Mouse (Mus musculus) forebrain, embryonic 11.5 days (tissue): Measurements from ENCODE around the gene Grik3. TPM values are rescaled to one million over a fixed set of nuclear protein-coding genes. Genes with fewer than 3 reads are reported as not detected.
A peak's percentile ranks its signal among the peaks of the same experiment; 100 is the strongest.

Source experiments
- ATAC-seq: fragments of 200-750 bp; cut with Nextera tagmentation; replicated peaks from 2 replicates; pipeline ENCODE4 v1.8.0; 2017; ENCODE audit warnings: moderate TSS enrichment; ENCODE audit not compliant: low FRiP score
- DNase-seq: peaks from one replicate; pipeline ENCODE4 v3.0.0-alpha.2; 2017; ENCODE audit warnings: low spot score
- H3K27ac ChIP-seq: fragments of 300-500 bp; sonication (generic); 2 replicates; pipeline ENCODE4 v1.5.1; 2014; ENCODE audit warnings: low read depth, low read length
- H3K27me3 ChIP-seq: fragments of 300-500 bp; sonication (generic); 2 replicates; pipeline ENCODE4 v1.6.1; 2014; ENCODE audit warnings: mild to moderate bottlenecking, low read length, mixed read lengths; ENCODE audit not compliant: control insufficient read depth, insufficient read depth
- H3K36me3 ChIP-seq: fragments of 300-500 bp; sonication (generic); 2 replicates; pipeline ENCODE4 v1.6.1; 2014; ENCODE audit warnings: mild to moderate bottlenecking, low read length, moderate library complexity, mixed read lengths; ENCODE audit not compliant: control insufficient read depth, insufficient read depth
- H3K4me1 ChIP-seq: fragments of 300-500 bp; sonication (generic); replicated peaks from 2 replicates; pipeline ENCODE4 v1.6.1; 2014; ENCODE audit warnings: low read length, mixed read lengths; ENCODE audit not compliant: control insufficient read depth, insufficient read depth
- H3K4me2 ChIP-seq: fragments of 300-500 bp; sonication (generic); 2 replicates; pipeline ENCODE4 v1.6.1; 2014; ENCODE audit warnings: low read depth, mild to moderate bottlenecking, low read length, moderate library complexity, mixed read lengths; ENCODE audit not compliant: severe bottlenecking
- H3K4me3 ChIP-seq: fragments of 300-500 bp; sonication (generic); 2 replicates; pipeline ENCODE4 v1.5.1; 2014; ENCODE audit warnings: low read depth, low read length
- H3K9ac ChIP-seq: fragments of 300-500 bp; sonication (generic); 2 replicates; pipeline ENCODE4 v1.6.1; 2014; ENCODE audit warnings: low read length
- H3K9me3 ChIP-seq: fragments of 300-500 bp; sonication (generic); 2 replicates; pipeline ENCODE4 v1.6.1; 2016; ENCODE audit warnings: low read length, mixed read lengths; ENCODE audit not compliant: control insufficient read depth
- WGBS: fragments of 180-500 bp; shearing (Covaris S2); extraction: QIAGEN DNeasy Blood & Tissue Kit; methylation state at CpG from one replicate; pipeline ENCODE4 v1.1.7; 2014; 5-methylcytosine and 5-hydroxymethylcytosine counted together
- polyA plus RNA-seq: library from polyadenylated mRNA; unstranded; fragments of >200 nt; fragmentation: Nextera tagmentation; extraction: Ambion mirVana; gene quantifications from 2 replicates; pipeline ENCODE4 v1.2.1, GENCODE M21; 2014

Gene Grik3
- 2.0 and 2.7 TPM in 2 replicates for polyA plus RNA-seq

DNA sequence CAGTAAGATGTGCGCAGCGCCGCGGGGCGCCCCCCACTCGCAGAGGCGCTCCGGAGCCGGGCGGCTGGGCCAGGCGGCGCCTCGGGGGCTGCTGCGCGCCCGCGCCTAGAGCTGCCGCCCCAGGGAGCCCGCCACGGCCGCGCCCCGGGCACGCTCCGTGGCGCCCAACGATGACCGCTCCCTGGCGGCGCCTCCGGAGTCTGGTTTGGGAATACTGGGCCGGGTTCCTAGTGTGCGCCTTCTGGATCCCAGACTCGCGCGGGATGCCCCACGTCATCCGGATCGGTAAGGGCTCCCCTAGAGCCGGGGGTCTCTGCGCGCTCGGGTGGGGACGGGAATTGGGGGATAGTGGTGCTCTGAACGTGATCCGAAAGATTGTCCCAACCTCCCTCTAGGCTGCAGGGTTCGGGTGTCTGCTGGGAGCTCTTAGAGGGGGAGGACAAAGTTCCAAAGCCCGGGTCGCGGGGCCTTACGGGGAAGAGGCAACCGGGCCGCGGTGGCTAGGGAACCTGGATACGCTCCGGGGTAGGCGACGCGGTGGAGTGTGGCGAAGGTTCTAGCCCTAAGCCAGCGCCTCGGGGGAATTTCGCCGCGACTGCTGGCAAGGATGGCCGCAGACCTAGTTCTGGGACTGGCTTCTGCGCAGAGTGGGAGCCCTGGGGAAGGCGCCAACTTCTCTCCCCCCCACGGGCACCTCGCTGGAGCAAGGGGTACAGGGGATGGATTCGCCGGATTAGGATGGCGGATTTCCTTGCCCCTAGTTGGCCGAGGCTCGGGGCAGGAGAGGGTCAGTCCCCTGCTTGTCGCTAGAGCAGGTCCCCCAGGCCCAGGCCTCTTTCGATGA, at the start of gene Grik3:
TSS of gene Grik3 (plus strand) at position 40 of the 844 bp plus-strand sequence.
- H3K27me3 ChIP-seq, result peaks cover 96% of the 10 kb centered on the region
- H3K36me3 ChIP-seq, result no peaks in the 10 kb centered on the region
- no peaks in the 10 kb centered on the region for H3K9me3 ChIP-seq
- peak within 1 kb of the TSS; percentile 62 for H3K4me2 ChIP-seq
- H3K4me3 ChIP-seq, result peak within 1 kb of the TSS; percentile 44
- H3K27ac ChIP-seq, result 0 out of 2 replicates have a peak within 1 kb of the TSS, but pooled peaks have one; percentile 6
- peak; percentile 68 for DNase-seq
- H3K4me1 ChIP-seq, result peaks cover 41% of the 10 kb centered on the region
- ATAC-seq, result no peak
- peak within 1 kb of the TSS; percentile 56 for H3K9ac ChIP-seq
- WGBS, result under 1% methylated on average over 70 of the region's 77 CpGs

DNA sequence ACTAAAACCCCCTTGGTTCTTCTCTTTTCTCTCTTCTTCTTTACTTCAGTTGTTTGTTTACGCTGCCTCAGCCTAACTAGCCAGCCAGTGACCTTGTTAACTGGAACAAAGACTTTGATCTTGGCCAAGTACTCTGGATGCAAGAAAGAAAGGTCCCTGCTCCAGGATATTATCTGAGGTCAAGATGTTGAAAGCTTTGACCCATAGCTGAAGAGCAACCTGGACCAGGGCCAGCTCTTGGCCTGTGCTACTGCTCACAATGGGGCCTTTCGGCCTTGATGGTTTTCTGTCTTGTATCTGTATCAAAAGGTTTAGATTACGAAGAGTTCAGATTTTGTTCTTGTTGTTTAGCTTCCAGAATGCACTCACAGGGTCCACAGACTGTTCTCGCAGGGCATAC, 48.7 kb upstream of the Grik3 start:
- ATAC-seq (no peak), DNase-seq (no peak)
- Histone ChIP-seq H3K9me3 (no peaks in the 10 kb centered on the region), H3K9ac (no peak overlapping the region), H3K27ac (no peak overlapping the region), H3K36me3 (no peaks in the 10 kb centered on the region), H3K4me1 (no peaks in the 10 kb centered on the region), H3K4me2 (no peak overlapping the region), H3K27me3 (no peaks in the 10 kb centered on the region), H3K4me3 (no peak overlapping the region)
- 80% methylated on average over 4 of the region's 4 CpGs for WGBS

DNA sequence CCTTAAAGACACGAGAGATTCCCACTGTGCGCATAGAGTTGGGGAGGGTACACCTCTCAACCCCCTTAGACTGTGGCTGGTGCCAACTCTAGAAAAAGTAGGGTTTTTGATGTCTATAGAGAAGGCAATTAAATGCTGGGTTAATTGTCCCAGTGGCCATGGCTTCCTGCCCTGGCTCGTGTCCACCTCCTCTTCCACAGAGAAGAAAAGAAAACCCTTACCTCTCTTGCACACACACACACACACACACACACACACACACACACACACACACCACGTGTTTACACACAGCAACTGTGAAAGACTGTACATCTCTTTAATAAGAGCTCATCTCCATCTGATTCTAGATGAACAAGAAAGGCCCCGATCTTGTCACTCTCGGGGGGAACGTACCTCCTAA, 46.1 kb upstream of the Grik3 start:
- Histone ChIP-seq H3K9me3 (no peaks in the 10 kb centered on the region), H3K4me3 (no peak overlapping the region), H3K27me3 (no peaks in the 10 kb centered on the region), H3K4me1 (no peaks in the 10 kb centered on the region), H3K36me3 (no peaks in the 10 kb centered on the region), H3K27ac (no peak overlapping the region), H3K4me2 (no peak overlapping the region), H3K9ac (no peak overlapping the region)
- 91% methylated on average over 7 of the region's 7 CpGs for WGBS
- ATAC-seq (no peak), DNase-seq (no peak)

DNA sequence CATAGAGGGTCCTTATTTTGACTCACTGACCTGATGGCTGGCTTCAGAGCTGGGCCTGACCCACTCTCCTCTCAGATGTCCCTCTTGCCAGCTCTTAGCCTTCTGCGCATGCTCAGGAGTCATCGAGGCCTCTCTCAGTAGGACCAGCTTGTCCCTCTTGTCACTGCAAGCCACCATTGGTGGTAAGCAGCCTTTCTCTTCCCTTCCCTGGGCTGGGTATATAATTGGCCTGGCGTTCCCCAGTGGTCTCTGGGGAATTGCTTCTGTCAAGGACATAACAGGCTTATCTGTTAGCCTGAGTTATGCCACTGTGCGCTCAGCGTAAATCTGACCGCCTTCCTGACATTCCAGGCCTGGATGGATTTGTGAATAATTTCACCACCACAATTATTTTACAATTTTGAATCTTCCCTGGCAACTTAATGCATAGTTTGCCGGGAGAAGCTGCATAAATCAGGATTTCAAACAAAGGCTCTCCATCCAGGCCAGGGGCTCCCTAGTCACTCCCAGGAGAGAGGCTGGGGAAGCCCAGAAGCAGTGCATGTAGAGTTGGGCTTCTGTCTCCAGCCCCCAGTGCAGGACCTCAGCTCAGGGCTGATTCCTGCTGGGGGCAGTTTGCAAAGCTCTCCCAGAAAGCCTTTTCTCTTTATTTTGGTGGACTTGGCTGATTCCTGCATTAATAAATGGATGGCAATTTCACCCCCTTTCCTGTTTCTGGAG, 39.7 kb upstream of the Grik3 start:
- no peaks in the 10 kb centered on the region for H3K9me3 ChIP-seq

DNA sequence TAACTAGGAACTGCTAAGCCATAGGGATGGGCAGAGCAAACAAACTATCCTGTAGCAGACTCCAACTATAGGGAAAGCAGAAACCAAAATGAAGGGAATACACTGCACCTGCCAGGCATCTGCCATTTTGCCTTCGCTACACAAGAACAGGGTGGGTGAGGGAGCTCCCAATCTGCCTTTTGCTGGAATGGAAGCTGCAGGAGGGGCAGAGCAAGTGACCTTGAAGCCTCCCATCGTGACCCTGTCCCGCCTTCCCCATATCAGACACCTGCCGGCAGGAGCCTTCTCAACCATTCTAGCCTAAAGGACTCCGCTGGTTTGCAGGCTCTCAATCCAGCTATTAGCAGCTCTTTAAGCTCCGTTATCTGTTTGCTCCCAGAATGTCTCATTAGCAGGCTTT, 38.7 kb upstream of the Grik3 start:
- Histone ChIP-seq H3K4me3 (no peak overlapping the region), H3K27me3 (no peaks in the 10 kb centered on the region), H3K27ac (no peak overlapping the region), H3K4me2 (no peak overlapping the region), H3K4me1 (no peaks in the 10 kb centered on the region; the same call in 1 of the 2 replicates), H3K9me3 (no peaks in the 10 kb centered on the region), H3K36me3 (no peaks in the 10 kb centered on the region), H3K9ac (no peak overlapping the region)
- WGBS, result 42% methylated on average over 6 of the region's 6 CpGs
- ATAC-seq, result no peak
- DNase-seq, result no peak

More for the DNA sequence above, 39.7 kb upstream of the Grik3 start:
- Histone ChIP-seq H3K4me2 (no peak overlapping the region), H3K27me3 (no peaks in the 10 kb centered on the region), H3K4me1 (no peaks in the 10 kb centered on the region; the same call in 1 of the 2 replicates), H3K36me3 (no peaks in the 10 kb centered on the region), H3K27ac (no peak overlapping the region), H3K9ac (no peak overlapping the region), H3K4me3 (no peak overlapping the region)
- 61% methylated on average over 7 of the region's 7 CpGs for WGBS
- DNase-seq, result no peak
- ATAC-seq, result no peak

DNA sequence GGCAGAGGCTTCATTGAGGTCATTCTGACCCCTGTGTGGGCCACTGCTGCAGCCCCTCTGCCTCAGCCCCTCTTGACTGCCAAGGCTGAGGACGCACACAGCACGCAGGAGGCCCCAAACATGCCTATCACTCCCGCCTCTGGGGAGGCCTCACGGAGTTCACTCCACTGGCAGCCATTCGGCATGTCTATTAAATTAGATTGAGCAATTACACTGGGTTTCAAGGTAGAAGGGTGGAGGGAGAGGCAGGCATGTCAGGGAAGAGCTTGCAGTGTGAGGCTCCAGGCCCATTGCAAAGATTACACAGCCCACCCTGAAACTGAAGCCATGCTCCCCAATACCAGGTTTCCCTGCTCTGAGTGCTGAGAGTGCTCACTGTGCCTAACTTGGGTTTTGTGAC, 34.0 kb upstream of the Grik3 start:
- Histone ChIP-seq H3K4me3 (no peak overlapping the region), H3K9ac (no peak overlapping the region), H3K4me1 (peaks cover 4% of the 10 kb centered on the region), H3K4me2 (no peak overlapping the region), H3K9me3 (no peaks in the 10 kb centered on the region), H3K36me3 (no peaks in the 10 kb centered on the region), H3K27ac (no peak overlapping the region), H3K27me3 (no peaks in the 10 kb centered on the region)
- 64% methylated on average over 5 of the region's 5 CpGs for WGBS
- ATAC-seq (no peak), DNase-seq (no peak)

DNA sequence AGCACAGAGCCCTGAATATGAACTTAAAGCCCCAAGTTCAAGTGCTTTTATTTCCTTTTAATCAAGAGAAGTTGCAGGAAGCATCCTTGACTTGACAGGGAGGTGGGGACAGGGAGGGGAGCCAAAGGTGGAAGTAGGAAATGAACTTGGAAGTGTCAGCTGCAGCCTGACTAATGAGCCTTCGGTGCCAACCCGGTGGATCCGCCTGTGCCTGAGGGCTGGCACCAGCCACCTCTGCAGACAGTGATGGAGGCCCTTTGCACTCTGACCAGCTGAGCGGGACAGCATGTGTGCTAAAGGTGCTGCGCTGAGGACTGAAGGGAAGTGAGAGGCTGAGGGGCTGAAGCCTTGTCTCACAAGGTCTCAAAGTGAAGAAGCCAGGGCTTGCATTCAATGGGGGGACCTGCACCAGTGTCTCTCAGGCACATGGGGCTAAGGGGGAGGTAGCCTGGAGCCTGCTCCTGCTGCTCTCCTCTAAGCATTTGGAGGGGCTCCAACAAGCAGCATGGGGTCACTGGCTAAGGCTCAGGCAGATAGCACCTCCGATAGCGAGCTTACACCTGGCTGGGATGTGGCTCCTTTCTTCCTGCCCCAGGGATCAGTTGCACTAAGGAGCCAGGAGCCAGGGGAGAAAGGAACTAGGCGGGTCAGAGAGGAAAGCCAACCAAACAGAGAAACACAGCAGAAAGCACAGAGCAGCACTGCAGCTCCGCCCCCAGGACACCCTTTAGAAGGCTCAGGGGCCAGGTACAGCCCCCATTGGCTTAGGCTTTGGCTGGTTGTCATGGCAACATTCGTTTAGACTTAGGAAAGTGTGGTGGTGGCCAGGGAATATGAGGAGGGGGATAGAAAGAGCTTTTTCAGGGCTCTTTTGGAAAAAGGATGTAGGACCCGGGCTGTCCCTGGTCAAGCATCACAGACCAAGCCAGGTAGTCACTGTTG, 33.1 kb upstream of the Grik3 start:
- H3K9me3 ChIP-seq, result no peaks in the 10 kb centered on the region
- H3K27me3 ChIP-seq, result no peaks in the 10 kb centered on the region
- no peak overlapping the region for H3K4me2 ChIP-seq
- no peaks in the 10 kb centered on the region for H3K36me3 ChIP-seq
- H3K4me3 ChIP-seq, result no peak overlapping the region
- H3K4me1 ChIP-seq, result peaks cover 4% of the 10 kb centered on the region
- DNase-seq (no peak), ATAC-seq (no peak)
- WGBS, result 30% methylated on average over 11 of the region's 11 CpGs
- no peak overlapping the region for H3K27ac ChIP-seq
- H3K9ac ChIP-seq, result no peak overlapping the region

DNA sequence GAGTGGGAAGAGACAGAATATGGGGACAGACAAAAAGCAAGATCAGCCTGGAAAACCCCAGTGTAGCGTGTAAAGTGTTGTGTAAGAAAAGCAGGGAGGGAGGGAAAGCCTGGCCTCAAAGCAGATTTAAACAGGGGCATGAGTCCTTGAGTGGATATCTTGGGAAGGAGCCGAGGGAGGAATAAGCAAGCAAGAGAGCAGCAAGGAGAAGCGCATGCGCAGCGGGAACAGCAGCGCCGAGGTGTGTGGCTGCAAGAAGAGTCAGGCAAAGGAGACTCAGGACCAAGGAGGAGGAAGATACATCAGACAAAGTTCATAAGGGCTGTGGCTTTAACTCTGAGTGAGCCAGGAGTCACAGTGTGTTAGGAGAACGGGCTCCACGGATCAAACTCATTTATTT, 30.7 kb upstream of the Grik3 start:
- Histone ChIP-seq H3K4me1 (peaks cover 4% of the 10 kb centered on the region), H3K27me3 (no peaks in the 10 kb centered on the region), H3K4me3 (no peak overlapping the region), H3K9ac (no peak overlapping the region), H3K27ac (no peak overlapping the region), H3K9me3 (no peaks in the 10 kb centered on the region), H3K36me3 (no peaks in the 10 kb centered on the region), H3K4me2 (no peak overlapping the region)
- no peak for DNase-seq
- WGBS, result 80% methylated on average over 9 of the region's 9 CpGs
- ATAC-seq, result no peak
